Mouse (Mus musculus) intestine, embryonic 14.5 days (tissue): Measurements from ENCODE around the gene Appbp2. TPM values are rescaled to one million over a fixed set of nuclear protein-coding genes. Genes with fewer than 3 reads are reported as not detected.

ENCODE experiments used
- ATAC-seq: fragments of 200-750 bp; cut with Nextera tagmentation; replicated peaks from 2 replicates; pipeline ENCODE4 v1.8.0; 2017; ENCODE audit warnings: low read depth, moderate number of reproducible peaks, moderate TSS enrichment, moderate library complexity; ENCODE audit not compliant: low FRiP score, low TSS enrichment
- DNase-seq: peaks from one replicate; pipeline ENCODE4 v3.0.0-alpha.2; 2018; ENCODE audit warnings: low spot score
- H3K27ac ChIP-seq: fragments of 300-500 bp; sonication (generic); 2 replicates; pipeline ENCODE4 v1.5.1; 2014; ENCODE audit warnings: low read depth, mild to moderate bottlenecking, control low read depth
- H3K27me3 ChIP-seq: fragments of 300-500 bp; sonication (generic); replicated peaks from 2 replicates; pipeline ENCODE4 v1.6.1; 2014; ENCODE audit warnings: low read length, control low read depth; ENCODE audit not compliant: control insufficient read depth, insufficient read depth
- H3K36me3 ChIP-seq: fragments of 300-500 bp; sonication (generic); 2 replicates; pipeline ENCODE4 v1.6.1; 2014; ENCODE audit warnings: low read length, control low read depth; ENCODE audit not compliant: control insufficient read depth, insufficient read depth
- H3K4me1 ChIP-seq: fragments of 300-500 bp; sonication (generic); replicated peaks from 2 replicates; pipeline ENCODE4 v1.6.1; 2014; ENCODE audit warnings: low read length, control low read depth, mixed read lengths; ENCODE audit not compliant: control insufficient read depth, insufficient read depth
- H3K4me2 ChIP-seq: fragments of 300-500 bp; sonication (generic); 2 replicates; pipeline ENCODE4 v1.6.1; 2014; ENCODE audit warnings: low read length
- H3K4me3 ChIP-seq: fragments of 300-500 bp; sonication (generic); 2 replicates; pipeline ENCODE4 v1.5.1; 2014; ENCODE audit warnings: low read depth, low read length, control low read depth, mixed read lengths
- H3K9ac ChIP-seq: fragments of 300-500 bp; sonication (generic); 2 replicates; pipeline ENCODE4 v1.6.1; 2014; ENCODE audit warnings: mild to moderate bottlenecking, low read length
- H3K9me3 ChIP-seq: fragments of 300-500 bp; sonication (generic); 2 replicates; pipeline ENCODE4 v1.6.1; 2016; ENCODE audit warnings: low read length, control low read depth; ENCODE audit not compliant: control insufficient read depth
- WGBS: fragments of 180-500 bp; shearing (Covaris S2); extraction: QIAGEN DNeasy Blood & Tissue Kit; methylation state at CpG from one replicate; pipeline ENCODE4 v1.1.7; 2014; 5-methylcytosine and 5-hydroxymethylcytosine counted together
- polyA plus RNA-seq: library from polyadenylated mRNA; unstranded; fragments of >200 nt; fragmentation: Nextera tagmentation; extraction: Ambion mirVana; gene quantifications from 2 replicates; pipeline ENCODE4 v1.2.1, GENCODE M21; 2014

The Appbp2 gene
- polyA plus RNA-seq, 1 experiment from 2014 or later: 49.8 TPM

- no peak overlapping the region for H3K4me2 ChIP-seq
- H3K9ac ChIP-seq: no peak overlapping the region
- H3K27me3 ChIP-seq: no peaks in the 10 kb centered on the region
- DNase-seq (peak; percentile 58), ATAC-seq (no peak)
- H3K9me3 ChIP-seq: no peaks in the 10 kb centered on the region
- H3K4me3 ChIP-seq: no peak overlapping the region
- H3K27ac ChIP-seq: no peak overlapping the region
- H3K36me3 ChIP-seq: peaks cover 7% of the 10 kb centered on the region
- H3K4me1 ChIP-seq: peaks cover 4% of the 10 kb centered on the region; the same call in 1 of the 2 replicates
- 67% methylated on average over 5 of the region's 5 CpGs for WGBS
Measured at GRCm38 (mm10) chr11:85184082-85184481, 50.8 kb downstream of the Appbp2 start.

GRCm38 (mm10) chr11:85183284-85183779 is 51.6 kb downstream of the Appbp2 start:
- Histone ChIP-seq H3K36me3 (no peaks in the 10 kb centered on the region), H3K9ac (peak overlapping the region; percentile 45), H3K27me3 (no peaks in the 10 kb centered on the region), H3K4me1 (peaks cover 4% of the 10 kb centered on the region; the same call in 1 of the 2 replicates), H3K9me3 (no peaks in the 10 kb centered on the region), H3K27ac (0 out of 2 replicates have a peak overlapping the region, but pooled peaks have one; percentile 41), H3K4me3 (peak overlapping the region; percentile 34), H3K4me2 (peak overlapping the region; percentile 66)
- no peak for ATAC-seq
- 21% methylated on average over 13 of the region's 13 CpGs for WGBS
- DNase-seq: no peak

DNA sequence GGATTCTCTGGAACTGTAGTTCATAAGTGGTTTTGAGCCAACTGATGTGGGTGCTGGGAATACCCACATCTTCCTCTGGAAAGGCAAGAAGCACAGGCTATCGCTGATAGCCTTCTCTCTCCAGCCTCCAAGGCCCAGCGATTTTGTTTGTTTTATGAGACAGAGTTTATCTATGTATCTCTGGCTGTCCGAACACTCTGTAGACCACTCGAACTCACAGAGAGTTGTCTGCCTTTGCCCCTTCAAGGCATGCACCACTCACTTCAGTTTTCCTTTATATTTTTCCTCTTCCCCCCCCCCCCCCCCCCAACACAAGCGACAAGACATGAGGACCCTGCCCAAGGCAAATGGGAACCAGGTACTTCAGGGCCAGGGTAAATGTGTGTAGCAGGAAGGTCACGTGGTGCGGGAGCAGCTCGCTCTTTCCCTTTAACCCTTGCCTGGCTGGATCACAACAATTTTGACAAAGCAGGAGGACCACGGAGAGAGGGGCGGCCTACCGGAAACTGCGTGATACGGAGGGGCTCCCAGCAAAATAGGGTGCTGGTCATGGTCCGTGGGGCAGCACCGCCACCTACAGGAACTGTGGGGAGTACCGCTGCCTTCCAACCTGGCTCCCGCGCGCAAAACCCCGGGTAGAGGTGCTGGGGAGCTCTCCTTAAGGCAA is 52.2 kb downstream of the Appbp2 start:
- Histone ChIP-seq H3K4me3 (peak overlapping the region; percentile 34), H3K4me2 (peak overlapping the region; percentile 66), H3K27me3 (no peaks in the 10 kb centered on the region), H3K9me3 (no peaks in the 10 kb centered on the region), H3K4me1 (peaks cover 4% of the 10 kb centered on the region; the same call in 1 of the 2 replicates), H3K9ac (peak overlapping the region; percentile 45), H3K27ac (0 out of 2 replicates have a peak overlapping the region, but pooled peaks have one; percentile 41), H3K36me3 (no peaks in the 10 kb centered on the region)
- WGBS: 3% methylated on average over 20 of the region's 20 CpGs
- peak; percentile 88 for ATAC-seq
- DNase-seq: peak; percentile 92

DNA sequence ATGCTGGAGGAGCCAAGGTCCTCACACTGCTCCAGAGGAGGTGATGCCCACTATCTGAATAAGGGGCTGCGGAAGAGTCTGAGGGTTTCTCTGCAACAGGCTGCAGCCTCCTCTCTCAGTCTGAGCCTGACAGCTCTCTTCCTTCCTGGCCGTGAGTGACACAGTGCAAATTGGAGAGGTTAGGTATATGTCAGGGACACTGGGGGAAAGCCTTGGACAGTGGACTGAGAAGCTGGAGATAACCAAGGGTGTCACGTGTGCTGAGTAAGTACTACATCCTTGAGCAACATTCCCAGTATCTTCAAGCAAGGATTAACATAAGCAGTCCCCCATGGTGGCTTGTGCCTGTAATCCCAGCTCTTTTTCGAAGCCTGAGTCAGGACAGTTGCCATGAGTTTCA is 56.5 kb downstream of the Appbp2 start:
- H3K27me3 ChIP-seq: no peaks in the 10 kb centered on the region
- ATAC-seq (no peak), DNase-seq (no peak)
- no peak overlapping the region for H3K4me3 ChIP-seq
- WGBS: 81% methylated on average over 4 of the region's 4 CpGs
- no peak overlapping the region for H3K9ac ChIP-seq
- no peaks in the 10 kb centered on the region for H3K36me3 ChIP-seq
- no peak overlapping the region for H3K27ac ChIP-seq
- no peaks in the 10 kb centered on the region for H3K9me3 ChIP-seq
- H3K4me2 ChIP-seq: no peak overlapping the region
- H3K4me1 ChIP-seq: peaks cover 3% of the 10 kb centered on the region; the same call in 1 of the 2 replicates

DNA sequence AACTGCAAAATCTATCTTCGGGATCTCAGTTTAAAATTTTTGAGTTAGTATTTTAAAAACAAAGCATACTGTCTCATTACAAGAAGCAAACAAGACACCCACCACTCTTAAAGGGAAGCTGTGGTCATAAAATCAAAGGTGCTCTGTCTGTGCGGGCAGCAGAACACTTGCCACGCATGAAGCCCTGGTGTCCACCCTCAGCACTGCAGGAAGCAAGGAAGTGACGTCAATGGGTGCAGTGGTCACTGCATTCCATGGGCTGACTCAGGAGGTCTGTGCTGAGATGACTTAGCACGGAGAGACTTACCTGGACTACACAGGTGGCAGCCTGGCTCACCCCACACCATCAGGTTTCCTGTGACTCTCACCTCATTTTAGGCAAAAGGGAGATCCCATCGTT is 57.2 kb downstream of the Appbp2 start:
- no peak overlapping the region for H3K4me3 ChIP-seq
- H3K27ac ChIP-seq: no peak overlapping the region
- H3K9ac ChIP-seq: no peak overlapping the region
- no peaks in the 10 kb centered on the region for H3K9me3 ChIP-seq
- DNase-seq (no peak), ATAC-seq (no peak)
- H3K27me3 ChIP-seq: no peaks in the 10 kb centered on the region
- H3K36me3 ChIP-seq: no peaks in the 10 kb centered on the region
- H3K4me2 ChIP-seq: no peak overlapping the region
- no peaks in the 10 kb centered on the region for H3K4me1 ChIP-seq
- 79% methylated on average over 6 of the region's 6 CpGs for WGBS

DNA sequence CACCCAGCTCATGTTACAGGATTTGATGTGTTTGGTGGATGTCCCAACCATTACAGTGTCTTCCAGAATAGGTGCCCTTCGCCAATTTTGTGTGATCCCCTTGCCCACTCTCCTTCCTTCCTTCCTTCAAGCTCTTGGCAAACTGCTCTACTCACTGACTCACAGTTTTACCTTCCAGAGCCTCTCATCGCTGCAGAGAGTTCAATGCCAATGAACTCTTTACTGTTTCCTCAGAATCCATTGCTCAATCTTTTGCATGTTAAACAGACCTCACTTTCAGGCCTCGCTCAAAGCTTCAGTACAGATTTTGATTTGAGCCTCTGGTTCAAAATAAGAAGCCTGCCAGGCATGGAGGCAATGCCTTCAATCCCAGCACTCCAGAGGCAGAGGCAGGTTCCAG is 59.0 kb downstream of the Appbp2 start:
- H3K4me3 ChIP-seq: no peak overlapping the region
- H3K4me1 ChIP-seq: no peaks in the 10 kb centered on the region
- DNase-seq (no peak), ATAC-seq (no peak)
- no peaks in the 10 kb centered on the region for H3K9me3 ChIP-seq
- WGBS: 84% methylated on average over 3 of the region's 3 CpGs
- no peaks in the 10 kb centered on the region for H3K27me3 ChIP-seq
- no peak overlapping the region for H3K27ac ChIP-seq
- H3K36me3 ChIP-seq: no peaks in the 10 kb centered on the region
- H3K9ac ChIP-seq: no peak overlapping the region
- no peak overlapping the region for H3K4me2 ChIP-seq

GRCm38 (mm10) chr11:85170833-85171232 is 64.1 kb downstream of the Appbp2 start:
- no peaks in the 10 kb centered on the region for H3K4me1 ChIP-seq
- DNase-seq: no peak
- no peak overlapping the region; the same call in 1 of the 2 replicates for H3K4me2 ChIP-seq
- no peak overlapping the region for H3K4me3 ChIP-seq
- H3K9ac ChIP-seq: no peak overlapping the region
- 31% methylated on average over 2 of the region's 2 CpGs for WGBS
- no peaks in the 10 kb centered on the region for H3K27me3 ChIP-seq
- ATAC-seq: no peak
- no peaks in the 10 kb centered on the region for H3K9me3 ChIP-seq
- H3K27ac ChIP-seq: no peak overlapping the region
- no peaks in the 10 kb centered on the region for H3K36me3 ChIP-seq

DNA sequence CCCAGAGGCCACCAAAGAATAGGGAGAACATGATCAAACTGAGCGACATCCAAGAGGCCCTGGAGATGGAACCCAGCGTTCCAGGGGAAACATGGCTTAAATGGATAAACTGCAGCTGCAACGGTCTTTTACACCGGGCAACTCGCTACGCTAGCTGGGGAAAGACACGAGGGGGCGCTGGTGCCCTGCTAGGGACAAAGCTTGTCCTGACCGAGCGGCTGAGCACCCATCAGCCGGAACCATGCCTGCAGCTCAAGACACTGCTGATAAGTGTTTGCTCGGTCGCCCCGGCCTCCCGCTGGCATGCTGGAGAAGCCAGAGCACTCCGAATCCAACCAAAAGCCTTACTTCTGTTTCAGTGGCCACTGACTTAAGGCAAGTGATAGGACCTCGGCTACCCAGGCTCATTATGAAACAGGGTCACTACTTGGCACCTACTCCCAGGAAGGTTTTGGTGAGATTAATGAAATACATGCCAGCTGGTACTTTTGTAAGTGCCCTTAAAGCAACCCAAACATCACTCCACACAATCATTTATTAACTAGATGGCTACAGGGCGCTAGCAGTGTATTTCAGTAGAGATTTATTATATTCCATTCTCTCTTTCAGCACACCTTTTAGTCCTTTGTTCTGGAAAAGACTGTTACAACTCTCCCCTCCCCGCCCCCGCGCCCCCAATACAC is 64.7 kb downstream of the Appbp2 start, which contains the start of gene 1700125H20Rik:
Gene 1700125H20Rik, plus strand, starts transcription at position 347 of the 683 bp plus-strand sequence.
- ATAC-seq: peak; percentile 83
- peak within 1 kb of the TSS; percentile 35 for H3K9ac ChIP-seq
- no peak within 1 kb of the TSS for H3K27ac ChIP-seq
- peak; percentile 96 for DNase-seq
- H3K4me3 ChIP-seq: peak within 1 kb of the TSS; percentile 17; the same call in 1 of the 2 replicates
- H3K4me2 ChIP-seq: peak within 1 kb of the TSS; percentile 61
- H3K4me1 ChIP-seq: no peaks in the 10 kb centered on the region
- no peaks in the 10 kb centered on the region for H3K27me3 ChIP-seq
- WGBS: 13% methylated on average over 21 of the region's 21 CpGs
- no peaks in the 10 kb centered on the region for H3K9me3 ChIP-seq
- no peaks in the 10 kb centered on the region for H3K36me3 ChIP-seq
